Mouse (Mus musculus) gastrocnemius, adult 2 months (tissue): ENCODE measurements around the gene Atp6v1d. TPM values are rescaled to one million over a fixed set of nuclear protein-coding genes. Genes with fewer than 3 reads are reported as not detected.
A peak's percentile ranks its signal among the peaks of the same experiment; 100 is the strongest.

Experiments used
- DNase-seq: peaks from one replicate; pipeline ENCODE4 v3.0.0; 2022
- H3K27ac ChIP-seq: fragments of 200-600 bp; 2 replicates; pipeline ENCODE4 v1.8.1; 2022; ENCODE audit warnings: mild to moderate bottlenecking
- H3K4me3 ChIP-seq: fragments of 200-600 bp; 2 replicates; pipeline ENCODE4 v1.8.1; 2022; ENCODE audit warnings: mild to moderate bottlenecking, moderate library complexity
- CTCF ChIP-seq: fragments of 200-600 bp; IDR thresholded peaks from 2 replicates; pipeline ENCODE4 v1.8.1; 2022; ENCODE audit warnings: antibody characterized with exemption, mild to moderate bottlenecking, moderate library complexity
- intact Hi-C: fragments of 180-260 bp; cut with DNase I; formaldehyde crosslinking; loops from one replicate; pipeline ENCODE4 v1.15.1; 2025
- total RNA-seq, 2 experiments: library from RNA; stranded (reverse); gene quantifications; 2 replicates each; pipeline ENCODE4 v1.2.3; 2021

Atp6v1d gene
- total RNA-seq, 2 experiments from 2014 or later = 59.8 to 66.2 TPM

DNA sequence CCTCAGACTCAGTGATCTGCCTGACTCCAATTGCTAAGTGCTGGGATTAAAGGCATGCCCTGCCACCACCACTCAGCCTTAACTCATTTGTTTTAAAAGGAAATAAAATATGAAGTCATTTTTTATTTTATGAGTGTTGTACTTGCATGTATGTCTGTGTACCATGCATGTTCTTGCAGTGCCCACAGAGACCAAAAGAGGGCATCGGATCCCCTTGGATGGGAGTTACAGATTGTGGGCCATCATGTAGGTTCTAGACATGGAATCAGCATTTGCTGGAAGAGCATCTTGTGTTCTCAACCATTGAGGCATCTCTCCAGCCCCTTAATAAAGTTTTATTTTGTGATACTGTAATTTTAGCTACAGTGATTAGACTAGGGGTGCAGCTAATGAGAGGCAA is 4.0 kb upstream of the Atp6v1d start:
- Histone ChIP-seq H3K27ac (no peak overlapping the region), H3K4me3 (no peak overlapping the region)
- DNase-seq = no peak
- intact Hi-C loops = no loop called here
- TF ChIP-seq CTCF = peak; percentile 20; the same call in 1 of the 2 replicates

DNA sequence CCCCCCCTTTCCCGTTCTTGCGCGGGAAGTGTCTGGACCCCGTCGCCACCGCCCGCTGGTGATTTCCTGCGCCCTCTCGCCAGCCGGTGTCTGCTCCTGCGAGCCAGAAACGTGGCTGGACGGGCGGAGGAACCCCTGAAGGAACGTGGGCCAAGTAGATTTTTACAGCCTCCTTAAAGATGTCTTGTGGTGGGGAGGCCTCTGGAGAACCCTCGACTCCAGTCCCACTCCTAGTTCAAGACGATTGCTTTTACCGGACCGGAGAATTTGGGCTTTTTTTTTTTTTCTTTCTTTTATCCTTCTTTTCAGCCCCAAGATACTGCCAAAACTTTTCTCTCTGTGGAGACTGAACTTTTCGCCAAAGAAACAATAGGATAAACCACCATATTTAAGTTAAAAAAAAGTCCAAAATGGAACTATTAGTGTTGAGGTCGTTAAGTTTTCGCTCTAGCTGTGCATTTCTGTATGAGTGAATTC is 854 bp upstream of the Atp6v1d start:
- peak overlapping the region; percentile 99 for H3K27ac ChIP-seq

DNA sequence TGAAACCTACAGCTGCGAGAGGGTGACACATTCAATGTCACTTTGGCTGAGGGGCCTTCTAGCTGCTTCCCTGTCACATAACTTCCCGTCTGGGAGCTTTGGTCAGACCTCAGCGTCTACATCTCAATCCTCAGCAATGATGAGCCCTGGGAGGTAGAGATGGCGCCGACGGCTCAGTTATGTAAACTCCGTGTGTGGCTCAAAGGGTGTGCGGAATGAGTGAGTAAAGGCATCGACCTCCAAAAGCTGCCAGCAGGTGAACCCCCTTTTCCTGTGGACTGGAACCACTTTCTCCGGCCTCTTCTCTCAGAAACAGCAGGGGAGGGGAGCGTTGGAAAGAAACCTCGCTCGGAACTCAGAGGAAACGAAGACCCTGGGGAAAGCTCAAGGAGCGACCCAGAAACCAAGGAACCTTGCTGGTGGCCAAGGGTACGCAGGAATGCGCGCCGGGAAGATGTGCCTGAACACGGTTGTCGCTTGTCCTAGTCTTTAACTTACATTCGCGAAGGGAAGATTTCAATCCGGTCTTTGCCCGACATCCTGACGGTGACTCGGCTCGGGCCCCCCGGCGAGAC is 430 bp downstream of the Atp6v1d start:
- DNase-seq = no peak
- no peak for TF ChIP-seq CTCF
- Histone ChIP-seq H3K27ac (peak overlapping the region; percentile 99), H3K4me3 (peak overlapping the region; percentile 85)
- intact Hi-C loops = loop anchor here (5.0 kb wide), 1 partner anchor 114 kb away; the partner anchor contains the start of gene Mpp5

More for the DNA sequence above, 854 bp upstream of the Atp6v1d start:
- H3K4me3 ChIP-seq = peak overlapping the region; percentile 85
- DNase-seq = no peak
- TF ChIP-seq CTCF = no peak
- intact Hi-C loops = loop anchor here (5.0 kb wide), 1 partner anchor 115 kb away; the partner anchor contains the start of gene Mpp5

DNA sequence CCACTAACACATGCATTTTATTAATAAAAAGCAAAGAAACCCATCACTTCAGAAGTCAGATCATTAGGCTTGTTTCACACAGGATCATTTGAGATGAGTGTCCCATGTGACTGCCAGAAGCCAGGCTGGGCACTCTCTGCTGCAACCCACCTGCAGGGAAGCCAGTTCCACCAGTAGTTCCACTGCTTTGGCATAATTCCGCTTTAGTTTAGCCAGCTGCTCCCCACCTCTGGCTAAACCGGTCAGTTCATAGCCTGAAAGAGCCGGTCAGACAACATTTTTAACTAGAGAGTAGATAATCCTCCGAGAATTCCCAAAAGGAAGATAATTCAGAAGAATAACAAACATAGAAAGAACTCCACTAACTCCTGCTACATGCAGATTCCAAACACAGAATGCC is 13.2 kb downstream of the Atp6v1d start:
- Histone ChIP-seq H3K4me3 (no peak overlapping the region), H3K27ac (no peak overlapping the region)
- intact Hi-C loops = no loop called here
- TF ChIP-seq CTCF = no peak
- no peak for DNase-seq

DNA sequence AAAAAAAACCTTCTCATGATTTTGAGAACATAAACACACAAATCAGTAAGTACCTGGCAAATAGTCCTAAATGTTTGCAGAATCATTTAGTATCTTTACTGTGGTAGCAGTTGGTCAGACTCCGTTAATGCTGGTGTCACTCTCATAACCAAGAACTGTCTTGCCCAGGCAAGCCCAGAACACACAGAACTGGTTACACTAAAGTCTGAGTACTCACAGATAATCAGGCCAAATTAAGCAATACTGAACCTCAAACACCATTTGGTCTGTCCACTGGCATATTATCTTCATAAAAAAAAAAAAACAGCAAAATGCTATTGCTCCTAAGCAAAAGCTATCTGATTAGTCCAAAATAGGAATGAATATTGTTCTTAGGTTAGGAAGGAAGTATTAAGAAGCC is 19.0 kb downstream of the Atp6v1d start:
- Histone ChIP-seq H3K27ac (no peak overlapping the region), H3K4me3 (no peak overlapping the region)
- TF ChIP-seq CTCF = no peak
- no peak for DNase-seq
- intact Hi-C loops = no loop called here

DNA sequence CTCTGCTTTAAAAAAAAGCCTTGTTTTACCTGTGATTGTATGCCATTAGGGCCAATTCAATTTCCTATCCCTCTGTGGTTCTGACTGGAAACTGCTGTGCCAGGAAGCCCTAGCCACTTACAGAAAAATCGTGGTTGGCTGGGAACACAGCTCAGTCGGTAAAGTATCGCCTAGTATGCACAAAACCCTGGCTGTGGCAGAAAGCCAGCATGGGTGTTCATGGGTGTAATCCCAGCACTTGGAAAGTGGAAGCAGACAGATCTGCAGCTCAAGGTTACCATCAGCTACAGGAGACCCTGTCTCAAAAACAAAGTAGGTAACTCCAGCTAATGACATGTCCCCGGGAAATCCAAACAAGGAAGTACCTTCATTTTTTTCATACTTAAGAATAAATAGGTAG is 21.5 kb downstream of the Atp6v1d start:
- intact Hi-C loops = no loop called here
- Histone ChIP-seq H3K27ac (no peak overlapping the region), H3K4me3 (no peak overlapping the region)
- no peak for TF ChIP-seq CTCF
- DNase-seq = peak; percentile 40

DNA sequence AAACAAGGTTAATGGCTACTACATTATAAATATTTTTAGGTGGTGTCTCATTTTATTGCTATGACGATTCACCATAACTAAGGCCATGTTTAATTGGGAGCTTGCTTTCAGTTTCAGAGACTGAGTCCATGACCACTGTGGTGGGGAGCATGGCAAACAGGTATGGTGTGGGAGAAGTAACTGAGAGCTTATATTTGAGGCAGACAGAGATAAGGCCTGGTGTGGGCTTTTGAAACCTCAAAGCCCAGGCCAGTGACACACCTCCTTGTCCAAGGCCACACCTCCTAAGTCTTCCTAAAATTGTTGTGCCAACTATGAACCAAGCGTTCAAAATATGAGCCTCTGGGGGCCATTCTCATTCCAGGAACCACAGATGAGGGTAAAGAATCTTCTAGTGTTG is 26.9 kb downstream of the Atp6v1d start:
- no peak overlapping the region for H3K27ac ChIP-seq
- DNase-seq = no peak
- TF ChIP-seq CTCF = no peak
- intact Hi-C loops = no loop called here
- no peak overlapping the region for H3K4me3 ChIP-seq

DNA sequence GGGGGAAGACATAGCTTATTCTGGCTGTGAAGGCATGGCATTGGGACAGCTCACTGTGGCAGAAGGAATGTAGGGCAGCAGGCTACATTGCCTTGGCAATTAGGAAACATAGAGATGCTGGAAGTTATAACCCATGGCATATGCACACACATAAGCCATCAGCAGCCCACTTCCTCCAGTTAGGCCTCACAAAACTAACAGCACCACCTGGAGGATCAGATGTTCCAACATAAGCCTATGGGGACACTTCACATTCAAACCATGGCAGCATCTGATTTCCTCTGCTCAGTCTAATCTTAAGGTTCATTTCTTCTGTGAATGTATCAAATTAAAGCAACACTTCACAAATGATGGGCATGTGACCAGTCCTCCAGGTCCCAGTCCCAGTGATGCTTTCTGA is 47.0 kb downstream of the Atp6v1d start:
- DNase-seq = no peak
- Histone ChIP-seq H3K4me3 (no peak overlapping the region), H3K27ac (no peak overlapping the region)
- TF ChIP-seq CTCF = peak; percentile 46
- intact Hi-C loops = no loop called here

DNA sequence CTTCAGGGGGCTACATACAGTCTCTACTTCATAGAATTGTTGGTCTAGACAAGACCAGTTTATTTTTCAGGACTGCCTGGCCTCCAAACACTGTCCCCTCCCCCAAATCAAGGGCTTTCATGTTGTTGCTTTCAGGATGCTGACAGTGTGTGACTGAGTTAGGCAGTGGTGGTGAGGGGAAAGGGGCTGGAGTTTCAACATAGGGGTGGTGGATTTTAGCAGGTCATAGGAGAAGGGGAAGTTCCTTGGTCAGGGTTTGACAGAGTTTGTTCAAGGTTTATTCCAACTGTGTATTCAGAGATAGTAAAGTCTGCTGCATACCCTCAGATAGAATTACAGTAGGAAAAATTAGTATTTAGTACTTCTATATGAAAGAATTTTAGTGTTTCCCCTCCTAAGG is 59.6 kb downstream of the Atp6v1d start:
- Histone ChIP-seq H3K4me3 (no peak overlapping the region), H3K27ac (no peak overlapping the region)
- no peak for TF ChIP-seq CTCF
- no peak for DNase-seq
- intact Hi-C loops = no loop called here

DNA sequence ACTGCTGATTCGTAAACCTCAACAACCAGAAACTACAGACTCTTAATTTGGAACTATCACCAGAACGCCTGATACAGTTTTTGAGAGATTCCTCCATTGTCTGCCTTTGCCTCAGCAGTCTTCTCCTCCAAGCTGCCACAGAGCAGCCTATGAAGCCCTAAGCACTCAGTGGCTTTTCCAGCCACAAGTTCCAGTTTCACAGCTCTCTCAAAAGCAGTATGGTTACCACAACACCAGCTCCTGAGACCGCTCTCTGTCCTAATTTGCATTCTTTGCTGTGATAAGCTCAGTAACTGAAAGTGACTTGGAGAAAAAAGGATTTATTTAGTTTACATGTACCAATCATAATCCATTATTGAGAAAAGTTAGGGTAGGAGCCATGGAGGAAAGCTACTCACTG is 61.4 kb downstream of the Atp6v1d start:
- no peak overlapping the region for H3K27ac ChIP-seq
- no peak for TF ChIP-seq CTCF
- H3K4me3 ChIP-seq = no peak overlapping the region
- DNase-seq = no peak
- intact Hi-C loops = no loop called here

DNA sequence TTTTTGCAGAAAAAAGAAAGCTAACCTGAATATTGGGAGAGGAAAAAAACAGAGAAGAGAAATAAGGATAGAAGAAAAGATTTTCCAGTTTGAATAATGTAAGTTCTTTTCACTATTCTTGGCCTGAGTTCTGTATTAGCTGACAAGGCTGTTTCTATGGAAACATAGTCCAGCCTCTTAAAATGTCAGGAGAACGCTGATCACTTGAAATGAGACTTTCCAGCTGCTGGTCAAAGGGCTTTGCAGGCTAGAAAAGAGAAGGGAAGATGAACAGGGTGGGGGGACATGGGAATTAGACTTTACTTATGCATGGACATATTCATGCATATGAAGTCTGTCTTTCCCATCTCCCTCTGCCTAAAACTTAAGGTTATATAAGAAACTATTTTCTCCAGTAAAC is 67.2 kb downstream of the Atp6v1d start:
- DNase-seq = no peak
- H3K4me3 ChIP-seq = no peak overlapping the region
- no peak for TF ChIP-seq CTCF
- H3K27ac ChIP-seq = no peak overlapping the region
- intact Hi-C loops = no loop called here

DNA sequence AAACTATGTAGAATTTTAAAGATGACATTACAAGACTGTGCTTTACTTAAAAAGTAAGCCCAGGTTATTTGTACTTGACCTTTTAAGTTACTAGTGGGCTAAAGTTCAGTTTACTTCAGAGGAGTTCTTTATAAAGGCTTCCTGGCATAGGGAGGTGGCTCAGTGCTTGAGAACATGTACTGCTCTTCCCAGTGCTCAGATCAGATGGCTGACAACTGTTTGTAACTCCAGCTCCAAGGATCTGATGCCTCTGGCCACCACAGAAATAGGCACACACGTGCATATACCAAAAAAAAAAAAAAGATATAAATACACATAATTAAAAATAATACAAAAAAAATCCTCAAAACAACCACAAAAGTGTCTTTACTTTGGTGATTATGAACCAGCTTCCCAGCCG is 70.6 kb downstream of the Atp6v1d start:
- H3K27ac ChIP-seq = peak overlapping the region; percentile 90
- intact Hi-C loops = loop anchor here (2.0 kb wide), 1 partner anchor 42 kb away; the partner anchor contains the start of gene Mpp5
- peak overlapping the region; percentile 56 for H3K4me3 ChIP-seq
- TF ChIP-seq CTCF = no peak
- DNase-seq = peak; percentile 39

Other genes with a start within 250 kb of the Atp6v1d start
- gene Fam71d, start 170.1 kb downstream of the Atp6v1d start, total RNA-seq = under 1 TPM in 1 of 2 experiments, not detected in 1; 0.17 TPM
- gene Mpp5, start 112.7 kb downstream of the Atp6v1d start, total RNA-seq = 10 to 100 TPM; 15.4 to 22.9 TPM
- 10 to 100 TPM; 38.8 to 44.9 TPM for gene Eif2s1, start 181 bp upstream of the Atp6v1d start, total RNA-seq
- under 1 TPM; 0.20 to 0.28 TPM for gene Plek2, start 45.3 kb upstream of the Atp6v1d start, total RNA-seq
- gene Tmem229b, start 146.0 kb upstream of the Atp6v1d start, total RNA-seq = 1 to 10 TPM; 4.6 to 8.6 TPM
- 1 to 10 TPM; 1.1 to 1.3 TPM for gene Plekhh1, start 167.5 kb upstream of the Atp6v1d start, total RNA-seq
- 1 to 10 TPM; 2.0 to 2.3 TPM for gene Pigh, start 228.0 kb upstream of the Atp6v1d start, total RNA-seq